Mouse (Mus musculus) Muller cell, postnatal 12 days (primary cell): ENCODE data around the gene Rnf144b.

Experiments used
- DNase-seq: peaks from one replicate; pipeline ENCODE4 v3.0.0-alpha.2; 2015; ENCODE audit errors: inconsistent ontology term

Gene Rnf144b

GRCm38 (mm10) chr13:47122537-47123430, at the start of gene Rnf144b:
TSS of gene Rnf144b (plus strand) at chr13:47122656.
- peak; percentile 66 for DNase-seq

DNA sequence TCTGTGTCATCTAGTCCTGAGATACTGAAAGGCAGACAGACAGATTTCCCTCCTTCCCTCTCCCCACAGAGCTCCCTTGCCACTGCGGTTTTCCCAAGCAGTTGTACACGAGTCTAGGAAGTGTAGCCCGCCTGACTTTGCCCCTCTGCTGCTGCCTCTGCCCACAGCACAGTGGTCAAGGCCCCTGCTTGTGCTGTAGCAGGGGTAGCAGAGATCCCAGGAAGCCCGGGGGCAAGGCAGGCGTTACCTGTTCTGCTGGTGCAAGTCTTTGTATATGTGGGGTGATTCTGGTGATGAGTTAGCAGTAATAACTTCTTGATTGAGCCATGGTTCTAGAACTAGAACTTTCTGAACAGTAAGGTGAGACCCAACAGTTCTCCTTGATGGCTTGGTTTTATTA, 46.3 kb upstream of the Rnf144b start:
- DNase-seq, result no peak

GRCm38 (mm10) chr13:47077367-47077766, 45.1 kb upstream of the Rnf144b start:
- DNase-seq, result no peak

GRCm38 (mm10) chr13:47078799-47079198, 43.7 kb upstream of the Rnf144b start:
- no peak for DNase-seq

DNA sequence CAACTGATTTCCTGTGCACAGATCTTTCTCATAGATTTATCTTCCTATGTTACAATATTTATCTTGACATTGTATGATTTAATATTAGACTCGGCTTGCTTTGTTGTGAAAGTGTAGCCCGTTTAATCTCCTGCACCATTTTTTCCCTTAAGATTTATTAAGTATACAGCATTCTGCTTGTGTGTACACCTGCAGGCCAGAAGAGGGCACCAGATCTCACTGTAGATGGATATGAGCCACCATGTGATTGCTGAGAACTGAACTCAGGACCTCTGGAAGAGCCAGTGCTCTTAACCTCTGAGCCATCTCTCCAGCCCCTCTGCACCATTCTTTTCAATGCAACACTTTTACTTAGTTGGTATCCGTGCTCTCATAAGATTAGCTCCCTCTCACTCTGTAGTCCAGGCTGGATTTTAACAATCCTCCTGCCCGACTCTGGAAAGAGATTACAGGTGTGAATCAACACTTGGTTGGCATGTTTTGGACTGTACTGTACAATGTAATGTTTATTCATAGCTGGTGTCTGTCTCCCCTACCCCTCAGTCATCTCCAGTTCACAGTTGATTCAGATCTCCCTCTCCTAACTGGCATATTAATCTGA, 41.5 kb upstream of the Rnf144b start:
- no peak for DNase-seq

- DNase-seq, result no peak
Observed at GRCm38 (mm10) chr13:47088433-47088832, 34.0 kb upstream of the Rnf144b start.

DNA sequence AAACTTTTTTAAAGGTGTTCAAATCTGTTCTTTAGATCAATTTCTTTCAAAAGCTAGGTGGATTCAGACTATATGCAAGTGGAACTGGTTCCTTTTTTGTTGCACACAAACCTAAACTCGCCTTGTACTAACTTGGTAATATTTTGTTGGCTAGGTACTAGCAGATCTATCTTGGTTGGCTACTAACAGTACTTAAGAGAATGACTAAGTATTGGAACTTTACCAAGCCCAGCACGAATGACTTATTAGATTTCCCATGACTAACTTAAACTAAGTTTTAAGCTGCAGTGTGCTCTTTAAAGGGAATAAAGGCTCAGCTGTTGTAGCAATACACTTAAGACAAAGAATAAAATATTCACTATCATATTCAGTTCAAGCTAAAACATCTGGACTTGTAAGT, 33.2 kb upstream of the Rnf144b start:
- DNase-seq, result no peak

GRCm38 (mm10) chr13:47093791-47094190, 28.7 kb upstream of the Rnf144b start:
- no peak for DNase-seq

- no peak for DNase-seq
Observed at GRCm38 (mm10) chr13:47096591-47096990, 25.9 kb upstream of the Rnf144b start.

- DNase-seq, result no peak
Observed at GRCm38 (mm10) chr13:47099265-47099664, 23.2 kb upstream of the Rnf144b start.

DNA sequence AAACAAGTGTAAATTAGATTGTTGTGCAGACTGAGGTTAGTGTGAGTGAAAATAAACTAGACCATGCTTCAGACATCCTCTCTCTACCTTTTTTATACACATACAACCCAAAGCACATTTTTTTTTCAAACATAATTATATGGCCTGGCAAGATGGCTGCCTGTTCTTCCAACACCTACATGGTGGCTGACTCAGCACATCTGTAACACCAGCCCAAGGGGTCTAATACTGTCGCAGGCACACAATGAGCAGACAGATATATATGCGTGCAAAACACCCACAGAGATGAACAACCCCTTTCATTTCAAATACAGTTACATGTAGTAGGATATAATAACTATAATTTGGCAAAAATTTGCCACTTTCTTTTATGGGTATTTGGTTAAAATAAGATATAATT, 21.9 kb upstream of the Rnf144b start:
- DNase-seq, result no peak

DNA sequence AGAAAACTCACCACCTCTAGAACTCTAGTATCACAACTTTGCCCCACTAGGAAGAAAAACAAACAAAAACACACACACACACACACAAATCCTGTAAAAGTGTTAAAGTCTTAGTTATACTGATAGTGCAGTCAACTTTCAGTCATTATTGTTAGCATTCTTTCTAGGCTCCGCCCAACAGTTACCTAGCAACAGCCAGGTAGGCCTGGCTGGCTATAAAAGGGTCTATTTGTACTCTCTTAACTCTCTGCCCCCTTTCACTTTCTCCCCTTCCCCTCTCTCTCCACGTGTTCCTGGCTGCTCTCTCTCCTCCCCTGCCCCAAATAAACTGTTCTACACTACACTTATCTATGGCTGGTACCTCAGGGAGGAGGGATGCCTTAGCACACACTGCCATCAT, 18.3 kb upstream of the Rnf144b start:
- DNase-seq, result no peak

GRCm38 (mm10) chr13:47104856-47105541, 17.5 kb upstream of the Rnf144b start:
- peak; percentile 72 for DNase-seq

DNA sequence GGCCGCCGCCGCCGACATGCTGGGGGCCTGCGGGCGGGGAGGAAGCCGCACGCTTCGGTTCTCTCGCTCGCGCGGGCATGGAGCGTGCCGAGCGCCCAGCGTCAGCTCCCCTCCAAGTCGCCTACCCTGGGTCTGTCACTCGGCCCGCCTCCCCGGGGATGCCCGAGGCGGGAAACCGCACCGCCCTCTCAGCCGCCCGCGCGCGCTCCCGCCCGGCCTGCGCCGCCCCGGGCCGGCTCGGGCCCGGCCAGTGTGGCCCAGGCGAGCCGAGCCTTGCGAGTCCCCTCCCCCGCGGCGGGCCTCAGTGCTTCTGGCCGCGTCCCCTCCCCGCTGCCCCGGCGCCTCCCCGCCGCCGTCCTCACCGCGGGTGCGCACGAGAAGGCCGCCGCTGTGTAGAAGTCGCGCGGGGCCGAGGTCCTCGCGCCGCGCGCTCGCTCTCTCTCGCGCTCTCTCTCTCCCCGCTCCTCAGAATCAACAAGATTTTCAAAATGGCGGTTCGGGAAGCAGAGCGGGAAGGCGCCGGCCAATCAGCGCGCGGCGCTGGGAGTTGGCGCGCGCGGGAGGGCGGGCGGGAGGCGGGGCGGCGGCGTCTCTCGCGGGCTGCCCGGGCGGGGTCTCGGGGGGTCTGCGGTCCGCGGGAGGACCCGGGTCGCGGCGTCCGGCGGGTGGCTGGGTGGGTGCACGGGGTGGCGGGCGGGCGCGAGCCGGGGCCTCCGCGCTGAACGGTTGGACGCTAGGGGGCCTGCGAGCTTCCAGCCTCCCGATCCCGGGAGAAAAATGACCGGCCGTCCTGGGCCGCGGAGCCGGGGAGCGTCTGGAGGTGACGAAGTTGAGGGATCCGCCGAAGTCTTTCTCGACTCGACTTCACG, 16.5 kb upstream of the Rnf144b start, which contains the start of gene Dek:
TSS of gene Dek (minus strand) at position 491 of the 869 bp plus-strand sequence.
- peak; percentile 94 for DNase-seq

GRCm38 (mm10) chr13:47106580-47106888, 15.9 kb upstream of the Rnf144b start:
- DNase-seq, result no peak

DNA sequence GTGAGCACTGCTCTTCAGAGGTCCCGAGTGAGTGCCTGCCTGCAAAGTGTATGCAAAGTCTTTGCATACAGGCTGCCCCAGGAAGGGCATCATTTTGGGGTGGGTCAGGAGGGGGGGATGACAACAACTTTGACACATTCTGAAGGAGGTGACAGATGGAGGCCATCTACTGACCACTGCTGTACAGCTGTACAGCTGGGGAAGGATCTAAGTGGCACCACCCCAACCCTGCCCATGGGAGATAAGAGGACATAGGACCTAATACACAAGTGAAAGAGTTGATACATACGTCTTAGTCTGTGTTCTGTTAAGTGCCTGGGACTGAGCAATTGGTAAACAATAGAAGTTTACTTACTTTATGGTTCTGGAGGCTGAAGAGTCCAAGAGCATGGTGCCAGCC, 13.2 kb upstream of the Rnf144b start:
- no peak for DNase-seq

- no peak for DNase-seq
Observed at GRCm38 (mm10) chr13:47111185-47111584, 11.3 kb upstream of the Rnf144b start.

GRCm38 (mm10) chr13:47112056-47112455, 10.4 kb upstream of the Rnf144b start:
- no peak for DNase-seq

DNA sequence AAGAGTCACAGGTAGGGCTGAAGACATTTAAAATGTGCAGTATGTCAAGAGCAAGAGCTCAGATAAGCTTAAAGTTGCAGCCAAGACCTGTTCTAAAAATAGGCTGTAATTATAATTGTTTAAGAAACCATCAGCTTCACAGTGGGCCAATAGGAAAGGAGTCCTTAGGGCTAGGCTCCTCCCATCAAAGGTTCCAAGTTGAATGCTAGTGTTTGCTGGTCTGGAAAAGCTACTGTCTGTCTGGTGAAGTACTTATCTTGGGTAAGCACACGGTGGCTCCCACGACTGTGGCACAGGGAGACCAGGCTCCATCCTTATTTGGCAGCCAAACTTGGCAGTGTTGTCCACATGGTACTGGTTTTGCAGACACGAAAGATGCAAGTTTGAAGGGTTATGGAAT, 9.5 kb upstream of the Rnf144b start:
- no peak for DNase-seq

- DNase-seq, result no peak
Observed at GRCm38 (mm10) chr13:47116000-47116399, 6.5 kb upstream of the Rnf144b start.

DNA sequence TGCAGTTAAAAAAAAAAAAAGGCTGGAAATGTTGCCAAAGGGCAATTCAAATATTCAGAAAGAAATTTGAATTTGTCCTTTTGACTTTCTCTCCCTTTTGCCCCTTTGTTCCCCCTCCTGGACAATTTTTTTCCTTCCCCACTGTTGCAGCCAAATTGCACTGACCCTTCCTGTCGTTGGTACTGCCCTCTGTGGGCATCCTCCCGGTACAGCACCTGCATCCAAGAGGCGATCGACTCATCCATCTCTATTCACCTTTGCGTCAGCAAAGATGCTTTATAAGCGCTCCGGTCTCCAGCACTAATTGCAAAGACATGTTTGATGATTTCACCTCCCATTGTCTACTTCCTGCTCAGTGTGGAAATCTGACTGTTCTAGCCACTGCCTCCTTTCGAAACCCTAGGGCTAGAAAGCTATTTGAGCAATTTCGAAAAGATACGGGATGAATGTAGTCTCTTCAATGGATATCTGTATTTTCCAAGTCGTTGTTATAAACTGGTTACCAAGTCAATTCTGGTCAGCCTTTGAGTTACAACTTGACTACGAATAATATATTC, 1.0 kb upstream of the Rnf144b start:
- peak; percentile 14 for DNase-seq
